Mouse (Mus musculus) CH12.LX (cell line): ENCODE measurements at regions not wholly inside any gene's neighbourhood (a gene's known extent, or its start where the extent isn't known, plus 50 kb on each side); places are given as distances from the start of the nearest gene placed in this dataset.

Source experiments
- CHD1 ChIP-seq: IDR thresholded peaks from 2 replicates; pipeline ENCODE4 v1.6.1; 2012; ENCODE audit warnings: low read depth, low read length, improper control_type of control experiment, inconsistent platforms
- CTCF ChIP-seq, 2 experiments: IDR thresholded peaks in 1 of 2; conservative IDR thresholded peaks in 1 of 2; 2 replicates each; pipeline ENCODE4 v1.5.1; 2011 to 2012; ENCODE audit warnings: low read depth in 2 of 2, low read length in 2 of 2, improper control_type of control experiment in 1 of 2, inconsistent platforms in 1 of 2, mild to moderate bottlenecking in 1 of 2, moderate library complexity in 1 of 2
- EP300 ChIP-seq: IDR thresholded peaks from 2 replicates; pipeline ENCODE4 v1.6.1; 2011; ENCODE audit warnings: low read length, improper control_type of control experiment
- MAX ChIP-seq: IDR thresholded peaks from 2 replicates; pipeline ENCODE4 v1.6.1; 2011; ENCODE audit warnings: low read length, improper control_type of control experiment
- MAZ ChIP-seq: IDR thresholded peaks from 2 replicates; pipeline ENCODE4 v1.6.1; 2012; ENCODE audit warnings: low read depth, mild to moderate bottlenecking, inconsistent platforms, low read length, improper control_type of control experiment, moderate library complexity
- MEF2A ChIP-seq: IDR thresholded peaks from 2 replicates; pipeline ENCODE4 v1.6.1; 2014; ENCODE audit warnings: low read depth, mild to moderate bottlenecking, inconsistent platforms, low read length, improper control_type of control experiment, borderline replicate concordance
- MYC ChIP-seq: IDR thresholded peaks from 2 replicates; pipeline ENCODE4 v1.6.1; 2011; ENCODE audit warnings: low read depth, mild to moderate bottlenecking, improper control_type of control experiment, low read length
- NELFE ChIP-seq: IDR thresholded peaks from 2 replicates; pipeline ENCODE4 v1.6.1; 2011; ENCODE audit warnings: low read depth, low read length, improper control_type of control experiment
- POLR2A ChIP-seq: IDR thresholded peaks from 2 replicates; pipeline ENCODE4 v1.6.1; 2011; ENCODE audit warnings: low read depth, mild to moderate bottlenecking, improper control_type of control experiment, low read length
- USF1 ChIP-seq: IDR thresholded peaks from 2 replicates; pipeline ENCODE4 v1.6.1; 2014; ENCODE audit warnings: low read depth, mild to moderate bottlenecking, inconsistent platforms, low read length, improper control_type of control experiment
- ZC3H11A ChIP-seq: IDR thresholded peaks from 2 replicates; pipeline ENCODE4 v1.6.1; 2012; ENCODE audit warnings: low read depth, mild to moderate bottlenecking, inconsistent platforms, low read length, improper control_type of control experiment
- ZNF384 ChIP-seq: IDR thresholded peaks from 2 replicates; pipeline ENCODE4 v1.6.1; 2012; ENCODE audit warnings: low read depth, low read length, improper control_type of control experiment, inconsistent platforms

DNA sequence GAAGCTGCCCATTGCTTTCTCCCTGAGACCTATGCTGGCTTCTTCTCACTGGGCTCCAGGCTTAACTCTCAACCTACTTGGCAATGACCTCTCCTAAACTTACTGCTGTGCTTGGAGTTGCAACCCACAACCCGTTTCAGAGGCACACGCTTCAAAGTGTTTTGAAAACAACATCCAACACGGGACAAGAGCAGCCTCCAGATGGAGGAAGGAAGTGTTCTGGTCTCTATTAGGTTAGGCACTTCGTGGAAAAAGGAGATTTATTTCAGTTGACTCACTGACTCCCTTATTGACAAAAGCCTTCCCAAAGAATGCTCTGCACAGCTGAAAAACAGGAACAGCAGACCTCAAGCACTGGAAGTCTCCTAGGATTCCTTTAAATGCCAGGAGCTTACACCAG is 76.1 kb upstream of the Myo10 start:
- TF ChIP-seq ZNF384 (no peak), CHD1 (no peak), USF1 (no peak), EP300 (no peak), CTCF (conservative IDR thresholded peaks at IDR 0.05 in 1 of 2, IDR thresholded peaks at IDR 0.05 in 1 of 2; ENCODE audit: low read depth in 2 of 2, low read length in 2 of 2) (no peak), MYC (no peak), MAZ (no peak), ZC3H11A (no peak), POLR2A (no peak), NELFE (no peak), MEF2A (no peak), MAX (no peak)
